Mouse (Mus musculus) liver (tissue): ENCODE results near the gene Anp32e.
"Not testable (repeated sequence)": the region's sequence is repeated elsewhere in the genome, so short reads cannot be mapped to it uniquely, and the experiment has no call there.

Source experiments
- DNase-seq: peaks from one replicate; pipeline ENCODE4 v3.0.0-alpha.2; 2020; ENCODE audit warnings: mixed read lengths

Anp32e gene

GRCm38 (mm10) chr3:95904568-95904967, 24.5 kb upstream of the Anp32e start, which contains the start of gene Car14:
Gene Car14, minus strand, starts transcription at chr3:95904691.
- no peak for DNase-seq

GRCm38 (mm10) chr3:95905146-95905939, 23.7 kb upstream of the Anp32e start:
- peak; percentile 66 for DNase-seq

GRCm38 (mm10) chr3:95905940-95906492, 23.0 kb upstream of the Anp32e start:
- DNase-seq = peak; percentile 56

GRCm38 (mm10) chr3:95906860-95907259, 22.2 kb upstream of the Anp32e start:
- DNase-seq = peak; percentile 58

GRCm38 (mm10) chr3:95907613-95908012, 21.4 kb upstream of the Anp32e start:
- DNase-seq = no peak

GRCm38 (mm10) chr3:95914706-95915105, 14.3 kb upstream of the Anp32e start:
- DNase-seq = no peak

GRCm38 (mm10) chr3:95916760-95917159, 12.3 kb upstream of the Anp32e start:
- DNase-seq = no peak

- not testable (repeated sequence) for DNase-seq
Observed at GRCm38 (mm10) chr3:95920532-95920931, 8.5 kb upstream of the Anp32e start.

GRCm38 (mm10) chr3:95923429-95923828, 5.6 kb upstream of the Anp32e start:
- DNase-seq = not testable (repeated sequence)

GRCm38 (mm10) chr3:95924185-95924584, 4.9 kb upstream of the Anp32e start:
- no peak for DNase-seq

- DNase-seq = no peak
Observed at GRCm38 (mm10) chr3:95925087-95925486, 4.0 kb upstream of the Anp32e start.

GRCm38 (mm10) chr3:95928261-95928657, 787 bp upstream of the Anp32e start:
- DNase-seq = no peak

GRCm38 (mm10) chr3:95929581-95930470, 780 bp downstream of the Anp32e start:
- DNase-seq = peak; percentile 75

GRCm38 (mm10) chr3:95930471-95930789, 1.4 kb downstream of the Anp32e start:
- peak; percentile 34 for DNase-seq

GRCm38 (mm10) chr3:95931471-95931870, 2.4 kb downstream of the Anp32e start:
- no peak for DNase-seq

GRCm38 (mm10) chr3:95932157-95932556, 3.1 kb downstream of the Anp32e start:
- no peak for DNase-seq

GRCm38 (mm10) chr3:95932566-95932965, 3.5 kb downstream of the Anp32e start:
- no peak for DNase-seq

- DNase-seq = no peak
Observed at GRCm38 (mm10) chr3:95933111-95933750, 4.2 kb downstream of the Anp32e start.

- no peak for DNase-seq
Observed at GRCm38 (mm10) chr3:95934448-95934847, 5.4 kb downstream of the Anp32e start.

- no peak for DNase-seq
Observed at GRCm38 (mm10) chr3:95938217-95938616, 9.2 kb downstream of the Anp32e start.

- peak; percentile 33 for DNase-seq
Observed at GRCm38 (mm10) chr3:95938835-95939234, 9.8 kb downstream of the Anp32e start.

- no peak for DNase-seq
Observed at GRCm38 (mm10) chr3:95942749-95943148, 13.7 kb downstream of the Anp32e start.

GRCm38 (mm10) chr3:95943226-95943625, 14.2 kb downstream of the Anp32e start:
- no peak for DNase-seq
